Mouse (Mus musculus): ENCODE data around the gene Mapk12.

Gene Mapk12

DNA sequence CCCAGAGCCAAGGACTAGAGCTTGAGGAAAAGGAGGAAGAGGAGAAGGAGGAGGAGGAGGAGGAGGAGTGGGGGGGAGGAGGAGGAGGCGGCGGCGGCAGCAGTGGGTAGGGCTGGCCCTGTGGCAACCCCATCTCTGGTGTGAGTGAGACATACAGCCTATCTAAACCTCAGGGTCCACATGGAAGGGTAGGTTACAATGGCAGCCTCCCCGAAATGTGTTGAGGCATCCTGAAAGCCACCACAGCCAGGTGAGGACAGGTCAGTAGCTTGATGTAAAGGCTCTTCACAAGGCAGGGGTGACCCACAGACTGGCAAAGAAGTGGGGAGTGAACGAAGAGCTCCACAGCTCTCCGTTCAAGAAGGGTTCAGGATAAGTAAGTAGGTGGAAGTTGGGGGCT, 2.0 kb downstream of the Mapk12 start:
- in situ Hi-C loops (cut with MseI, MboI): no loop called here

DNA sequence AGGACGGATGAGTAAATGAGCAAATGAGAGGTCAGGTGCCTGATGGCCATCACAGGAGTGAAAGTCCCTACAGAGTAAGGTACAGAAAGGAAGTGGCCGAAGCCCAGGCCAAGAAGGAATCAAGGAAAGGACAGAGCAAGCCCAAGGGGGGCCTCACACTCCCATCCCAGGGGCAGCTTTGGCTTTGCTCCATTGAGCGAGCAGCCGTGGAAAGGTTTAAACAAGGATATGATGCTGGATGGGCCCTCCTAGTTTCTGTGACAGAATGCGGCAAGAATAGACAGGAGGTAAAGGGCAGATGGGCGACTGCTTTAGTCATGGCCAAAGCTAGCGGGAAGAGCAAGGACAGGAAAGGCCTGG, 2.5 kb downstream of the Mapk12 start:
- in situ Hi-C loops (cut with MseI, MboI): no loop called here

DNA sequence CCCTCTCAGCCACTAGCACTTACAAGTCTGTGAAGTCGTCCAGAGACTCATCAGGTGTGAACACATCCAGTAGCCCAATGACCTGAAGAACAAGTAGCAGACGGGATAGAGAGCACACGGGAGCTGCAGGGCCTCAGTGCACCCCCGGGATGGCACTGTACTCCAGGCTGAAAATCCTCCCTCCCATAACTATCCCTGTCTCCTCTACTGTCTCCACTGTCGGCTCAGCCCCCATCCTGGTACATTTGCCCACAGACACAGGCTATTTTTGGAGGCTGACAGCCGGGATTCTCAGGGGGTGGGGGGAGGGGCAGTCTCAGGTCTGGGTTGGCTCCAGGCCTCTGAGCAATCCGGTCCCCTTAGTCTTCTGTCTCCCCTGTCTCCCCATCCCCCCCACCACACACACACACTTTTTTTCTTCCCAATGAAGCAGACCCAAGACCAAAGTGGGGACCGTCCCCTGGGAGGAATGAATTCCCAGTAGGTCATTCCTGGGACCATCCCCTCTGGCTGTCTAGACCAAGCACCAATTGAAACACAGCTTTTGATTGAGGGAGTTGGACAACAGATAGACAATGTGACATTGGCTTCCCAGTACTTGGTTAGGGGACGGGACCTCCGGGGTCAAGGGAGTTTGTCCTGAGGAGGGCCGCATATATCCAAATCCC, 3.0 kb downstream of the Mapk12 start:
- in situ Hi-C loops (cut with MseI, MboI): no loop called here

DNA sequence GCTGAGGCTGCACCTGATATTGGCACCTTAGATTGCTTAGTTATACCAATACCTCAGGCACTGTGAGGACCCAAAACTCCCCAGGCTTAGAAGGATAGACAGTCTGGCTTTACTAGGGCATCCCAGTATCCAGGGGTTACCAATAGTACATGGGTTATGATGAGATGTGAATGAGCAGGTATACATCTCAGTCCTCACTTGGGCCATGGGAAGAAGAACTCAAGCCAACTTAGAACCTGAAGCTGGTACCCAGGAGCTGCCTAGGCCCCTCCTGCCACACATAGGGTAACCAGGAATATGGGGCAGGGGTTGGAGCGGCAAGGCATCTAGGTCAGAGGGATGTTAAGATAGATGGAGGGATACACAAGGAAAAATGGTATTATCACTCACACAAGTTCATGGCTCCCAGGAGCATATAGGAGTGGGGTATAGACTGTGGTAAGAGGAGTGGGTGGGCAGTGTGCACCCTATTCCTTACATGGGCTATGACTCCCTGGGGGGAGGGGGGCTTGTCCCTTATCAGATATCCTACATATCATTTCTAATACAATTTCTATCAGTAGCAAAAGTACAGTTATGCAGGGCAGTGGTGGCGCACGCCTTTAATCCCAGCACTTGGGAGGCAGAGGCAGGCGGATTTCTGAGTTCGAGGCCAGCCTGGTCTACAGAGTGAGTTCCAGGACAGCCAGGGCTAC, 3.9 kb downstream of the Mapk12 start:
- in situ Hi-C loops (cut with MseI, MboI): no loop called here

DNA sequence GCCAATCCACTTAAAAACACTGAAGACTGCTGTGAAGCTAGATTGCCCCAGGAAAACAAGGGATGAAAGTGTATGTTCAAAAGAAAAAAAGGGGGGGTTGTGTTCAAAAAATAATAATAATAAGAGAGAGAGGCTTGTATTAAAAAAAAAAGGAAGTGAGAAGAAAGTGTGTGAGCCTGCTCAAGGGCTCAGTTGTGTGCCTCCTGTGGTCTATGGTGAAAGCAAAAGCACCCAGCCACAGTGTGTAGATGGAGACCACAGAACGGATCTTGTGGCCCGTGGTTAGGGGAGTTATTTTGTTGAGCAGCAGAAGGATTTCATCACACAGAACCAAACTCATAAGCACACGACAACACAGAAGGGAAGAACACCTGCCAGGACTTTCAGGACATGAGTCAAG, 9.2 kb downstream of the Mapk12 start:
- in situ Hi-C loops (cut with MseI, MboI): no loop called here

DNA sequence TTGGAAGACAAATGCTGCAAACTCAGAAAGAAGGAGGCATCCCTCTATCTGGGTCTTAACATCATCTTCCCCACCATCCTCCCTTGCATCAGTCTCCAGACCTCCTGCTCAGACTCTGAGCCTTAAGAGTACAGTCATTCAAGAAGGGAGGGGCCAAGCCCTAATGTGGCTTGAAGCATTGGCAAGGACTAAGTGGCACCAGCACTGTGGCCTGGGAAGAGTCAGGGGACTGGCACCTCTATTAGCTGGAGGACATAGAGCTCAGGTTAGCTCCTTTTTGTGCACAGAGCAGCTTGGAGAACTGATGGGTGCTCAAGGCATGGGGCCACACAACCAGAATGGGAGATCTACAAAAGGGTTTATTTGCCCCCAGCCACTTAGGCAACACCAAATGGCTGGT, 10.3 kb downstream of the Mapk12 start:
- in situ Hi-C loops (cut with MseI, MboI): no loop called here

DNA sequence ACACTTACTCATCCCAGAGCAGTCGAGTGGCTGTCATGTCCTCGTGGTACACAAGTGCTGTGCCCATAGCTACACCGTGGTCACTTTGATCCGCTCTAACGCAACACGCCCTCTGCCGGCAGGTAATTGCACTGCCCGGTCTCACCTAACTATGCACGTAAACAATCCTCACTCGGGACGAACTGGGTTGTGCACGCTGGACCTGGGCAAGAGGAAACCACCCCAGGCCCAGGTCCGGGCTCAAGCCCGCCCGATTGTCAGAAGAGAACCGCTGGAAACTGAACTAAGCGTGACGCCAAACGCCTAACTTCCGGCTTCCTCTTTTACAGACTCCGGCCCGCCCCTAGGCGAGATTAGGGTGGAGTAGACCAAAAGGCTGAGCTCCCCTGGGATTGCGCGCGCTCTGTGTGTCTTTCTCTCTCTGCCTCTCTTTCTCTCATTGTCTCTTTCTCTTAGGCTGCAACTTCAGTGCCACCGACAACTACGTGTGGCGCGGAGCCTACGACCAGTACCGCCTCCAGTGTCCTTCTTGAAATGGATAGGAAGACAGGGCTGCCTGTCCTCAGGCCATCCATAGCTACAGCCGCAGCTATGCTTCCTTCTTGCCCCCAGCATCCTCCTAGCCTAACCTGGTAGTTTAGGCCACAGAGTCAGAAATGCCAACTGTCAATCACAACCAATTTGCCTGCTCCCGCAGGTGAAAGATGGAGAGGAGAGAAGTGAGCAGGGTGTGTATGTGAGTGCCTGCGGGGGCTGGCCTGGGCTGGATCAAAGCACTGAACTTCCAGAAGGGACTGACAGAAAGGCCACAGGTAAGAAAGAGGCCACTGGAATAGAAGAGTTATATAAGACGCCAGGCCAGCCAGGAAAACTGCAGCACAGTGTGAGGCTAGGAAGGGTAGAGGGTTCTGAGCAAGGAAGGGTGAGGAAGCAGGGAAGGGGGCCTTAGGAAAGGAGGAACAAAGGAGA, 11.8 kb downstream of the Mapk12 start, which contains the start of gene Hdac10:
Gene Hdac10 (minus strand): TSS at position 319 of the 969 bp plus-strand sequence.
- in situ Hi-C loops (cut with MseI, MboI): no loop called here

DNA sequence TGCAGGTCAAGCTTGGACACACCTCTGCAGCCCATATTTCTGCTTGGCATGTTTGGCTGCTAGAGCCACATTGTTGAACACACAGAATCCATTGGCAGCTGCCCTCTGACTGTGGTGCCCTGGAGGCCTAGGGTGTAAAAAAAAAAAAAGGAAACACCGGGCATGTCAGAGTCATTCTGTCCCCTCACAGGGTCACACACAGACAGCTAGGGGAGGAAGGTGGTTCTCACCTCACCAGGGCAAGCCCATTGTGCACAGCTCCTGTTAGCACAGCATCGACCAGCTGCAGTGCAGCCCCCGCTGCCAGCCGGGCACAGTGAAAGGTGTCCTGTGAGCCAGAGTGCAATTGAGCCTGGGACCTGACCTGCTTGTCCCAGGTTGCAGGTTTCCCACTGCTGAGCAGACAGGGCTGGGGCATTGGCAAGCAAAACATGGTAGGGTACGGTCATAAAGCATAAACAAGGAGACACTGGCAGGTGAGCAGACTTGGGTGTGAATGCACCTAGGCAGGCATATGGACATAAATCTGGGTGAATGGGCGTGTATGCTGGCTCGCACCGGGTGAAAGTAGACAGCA, 13.1 kb downstream of the Mapk12 start:
- in situ Hi-C loops (cut with MseI, MboI): no loop called here

DNA sequence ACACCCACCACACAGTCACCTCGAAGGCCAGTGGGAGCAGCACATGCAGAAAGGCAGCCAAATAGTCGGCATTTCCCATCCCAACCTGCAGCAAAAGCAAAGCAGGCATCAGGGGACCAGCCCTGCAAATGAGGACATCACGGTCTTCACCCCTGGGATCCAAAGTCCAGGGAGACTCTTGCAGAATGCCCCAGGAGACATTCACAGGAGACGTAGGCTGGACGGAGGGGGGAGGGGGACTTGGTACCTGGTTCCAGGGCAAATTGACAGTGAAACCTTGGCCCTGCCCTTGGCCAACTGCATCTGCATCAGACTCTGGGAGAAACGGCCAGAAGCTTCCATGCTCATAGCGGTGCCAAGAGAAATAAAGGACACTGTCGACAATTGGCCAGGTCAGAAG, 13.9 kb downstream of the Mapk12 start:
- in situ Hi-C loops (cut with MseI, MboI): no loop called here

DNA sequence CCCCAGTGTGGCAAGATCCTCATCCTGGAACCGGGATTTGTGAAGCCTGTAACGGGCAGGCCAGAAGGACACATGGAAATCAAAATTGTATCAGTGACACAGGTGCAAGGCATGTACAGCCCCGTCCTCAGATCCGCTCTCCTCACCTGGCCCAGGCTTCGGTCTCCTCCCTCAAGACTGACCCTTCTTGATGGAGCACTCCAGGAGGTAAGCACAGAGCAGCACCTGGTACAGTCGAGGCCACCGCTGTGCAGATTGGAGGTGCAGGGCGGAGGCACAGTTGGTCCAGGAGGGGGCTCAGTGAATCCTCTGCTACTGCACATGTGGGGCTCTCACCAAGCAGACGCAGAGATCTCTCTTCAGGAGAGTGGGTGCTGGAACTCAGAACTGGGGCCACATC, 15.2 kb downstream of the Mapk12 start:
- in situ Hi-C loops (cut with MseI, MboI): no loop called here

DNA sequence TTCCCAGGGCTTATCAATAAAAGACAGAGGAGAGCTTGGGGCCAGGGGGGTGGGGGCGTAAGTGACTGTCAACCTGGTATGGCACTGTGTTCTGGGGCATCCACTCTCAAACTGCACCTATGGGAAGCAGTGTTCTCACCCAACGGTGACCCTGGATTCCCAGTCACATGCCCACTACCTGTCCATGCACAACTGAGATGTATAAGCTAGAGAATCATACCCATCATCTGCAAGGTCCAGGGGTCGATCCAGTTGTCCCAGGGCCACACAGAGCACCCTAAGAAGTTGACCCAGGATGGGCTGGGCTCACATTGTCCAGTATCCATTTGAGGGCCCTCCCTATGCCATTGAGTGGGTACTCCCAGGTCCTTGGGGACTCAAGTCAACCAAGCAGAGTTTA, 16.2 kb downstream of the Mapk12 start:
- in situ Hi-C loops (cut with MseI, MboI): no loop called here

DNA sequence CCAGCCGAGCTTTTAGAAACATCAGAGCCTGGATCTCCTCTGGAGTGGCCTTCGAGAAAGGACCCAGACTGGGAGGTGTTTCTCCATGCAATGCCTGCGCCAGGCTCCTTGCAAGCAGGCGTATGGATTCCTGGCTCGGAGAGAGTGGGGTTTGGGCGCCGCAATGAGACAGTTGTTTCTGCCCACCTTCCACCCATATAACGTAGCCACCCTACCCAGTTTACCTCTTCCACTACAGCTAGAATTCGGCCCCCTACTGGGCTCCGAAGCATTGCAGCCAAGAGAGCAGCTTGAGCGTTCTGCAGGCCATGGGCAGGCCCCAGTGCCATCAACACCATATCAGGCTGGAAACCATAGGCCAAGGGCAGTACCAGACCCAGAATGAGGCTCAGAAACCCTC, 16.9 kb downstream of the Mapk12 start:
- in situ Hi-C loops (cut with MseI, MboI): no loop called here

DNA sequence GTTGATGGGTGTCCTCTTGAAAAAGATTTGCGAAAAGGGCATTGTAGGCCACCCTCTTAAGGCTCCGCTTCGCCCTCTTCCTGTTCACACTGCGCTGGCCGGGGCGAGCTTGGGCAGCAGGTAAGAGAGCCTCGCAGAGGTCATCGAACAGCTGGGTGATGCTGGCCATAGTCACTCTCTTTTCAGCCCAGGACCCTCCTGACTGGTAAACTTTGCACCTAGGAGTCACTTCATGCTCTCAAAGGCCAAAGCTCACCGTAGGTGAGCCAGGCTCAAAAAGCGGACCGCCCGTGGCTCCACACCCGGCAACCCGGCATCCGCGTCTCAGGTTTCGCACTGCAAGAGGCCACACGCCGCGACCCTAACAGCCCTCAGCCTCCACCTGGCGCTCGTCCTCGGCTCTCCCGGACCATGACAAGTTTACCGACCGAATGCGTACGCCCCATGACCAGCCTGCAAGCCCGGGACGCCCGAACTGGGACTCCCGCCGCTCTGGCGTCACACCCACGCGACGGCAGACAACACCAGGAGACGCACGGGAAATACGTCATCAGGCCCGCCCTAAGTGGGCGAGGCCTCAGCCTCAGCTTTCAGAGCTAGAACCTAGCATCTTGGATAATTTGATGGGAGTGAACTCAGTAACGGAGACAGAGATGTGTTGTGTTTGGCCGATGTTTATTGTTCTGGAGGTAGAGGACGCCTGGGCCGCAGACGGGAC, 17.7 kb downstream of the Mapk12 start, which contains the start of gene Tubgcp6:
Gene Tubgcp6 (minus strand): TSS at position 464 of the 718 bp plus-strand sequence.
- in situ Hi-C loops (cut with MseI, MboI): no loop called here

DNA sequence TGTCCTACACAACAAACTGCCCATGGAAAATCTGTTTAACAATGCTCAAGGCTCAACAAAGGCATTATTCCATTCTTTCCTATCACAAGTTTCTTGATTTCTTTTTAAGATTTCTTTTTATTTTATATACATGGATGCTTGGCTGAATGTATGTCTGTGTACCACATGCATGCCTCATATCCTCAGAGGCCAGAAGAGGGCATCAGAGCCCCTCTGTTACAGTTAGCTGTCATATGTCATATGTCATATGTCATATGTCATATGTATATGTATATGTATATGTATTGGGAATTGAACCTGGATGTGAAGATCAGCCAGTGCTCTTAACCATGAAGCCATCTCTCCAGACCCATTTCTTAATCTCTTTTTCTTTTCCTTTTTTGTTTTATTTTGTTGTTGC, 22.5 kb downstream of the Mapk12 start:
- in situ Hi-C loops (cut with MseI, MboI): no loop called here

DNA sequence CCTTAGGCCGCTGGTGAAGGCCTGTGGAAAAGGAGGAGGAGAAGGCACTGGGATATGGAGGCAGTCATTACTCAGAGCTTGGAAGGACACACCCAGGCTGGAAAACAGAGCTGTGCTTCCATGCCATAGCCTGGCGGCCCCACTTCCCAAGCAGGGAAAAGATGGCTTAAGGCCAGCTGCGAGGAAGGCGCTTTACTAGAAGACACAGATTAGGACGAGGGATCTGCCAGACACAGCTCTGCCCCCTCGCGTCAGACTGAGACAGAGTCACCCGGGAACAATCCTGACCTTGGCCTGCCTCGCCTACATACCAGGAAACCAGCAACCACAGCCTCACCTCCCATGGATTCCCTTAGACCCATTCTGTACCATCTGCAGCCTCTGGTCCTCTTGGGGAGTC, 30.4 kb downstream of the Mapk12 start:
- in situ Hi-C loops (cut with MseI, MboI): no loop called here

DNA sequence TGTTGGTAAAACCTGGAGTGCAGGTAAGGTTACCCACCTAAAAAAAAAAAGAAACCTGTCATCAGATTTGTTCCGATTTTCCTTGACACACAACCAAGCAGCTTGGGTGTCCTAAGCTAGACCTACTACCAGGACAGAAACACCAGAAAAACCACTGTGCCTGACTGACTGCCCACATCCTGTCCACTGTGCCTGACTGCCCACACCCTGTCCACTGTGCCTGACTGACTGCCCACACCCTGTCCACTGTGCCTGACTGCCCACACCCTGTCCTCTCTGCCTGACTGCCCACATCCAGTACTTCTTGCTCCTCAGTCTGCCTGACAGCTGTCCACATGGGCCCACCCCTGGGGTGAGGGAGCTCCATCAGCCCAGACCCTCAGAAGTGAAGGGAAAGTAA, 33.5 kb downstream of the Mapk12 start:
- in situ Hi-C loops (cut with MseI, MboI): no loop called here

DNA sequence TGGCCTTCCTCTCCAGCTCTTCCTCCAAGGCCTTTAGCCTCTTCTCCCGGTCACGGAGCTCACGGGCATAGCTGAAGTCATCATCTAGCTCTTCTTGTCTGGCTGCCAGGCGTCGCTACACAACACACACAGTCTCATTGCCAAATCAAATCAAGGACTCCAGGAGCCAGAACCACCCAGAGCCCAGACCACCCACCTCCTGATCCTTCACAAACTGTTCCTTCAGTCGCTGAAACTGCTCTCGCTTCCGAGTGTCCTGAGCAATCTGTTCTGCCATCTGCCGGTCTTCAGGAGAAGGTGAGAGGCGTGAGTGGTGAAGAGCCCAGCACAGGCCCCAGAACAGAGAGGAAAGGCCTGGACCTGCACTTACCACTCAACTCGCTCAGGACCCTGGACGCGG, 34.4 kb downstream of the Mapk12 start:
- in situ Hi-C loops (cut with MseI, MboI): no loop called here

DNA sequence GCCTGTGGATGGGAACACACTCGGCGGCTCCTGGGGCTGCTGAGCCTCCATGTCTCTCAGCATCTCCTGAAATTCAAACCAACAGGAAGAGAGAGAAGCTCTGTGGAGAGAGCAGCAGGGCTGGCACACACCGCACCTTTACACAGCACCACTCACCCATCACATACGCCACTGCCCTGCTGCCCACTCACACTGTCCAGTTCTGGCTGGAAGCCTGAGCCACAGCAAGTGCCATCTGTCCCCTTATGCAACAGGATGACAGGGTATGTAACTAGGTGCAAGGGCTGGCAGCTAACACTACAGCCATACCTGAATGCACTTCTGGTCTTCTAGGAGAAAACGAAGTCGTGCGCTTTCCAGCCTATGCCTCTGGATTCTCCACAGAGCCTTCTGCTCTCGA, 36.1 kb downstream of the Mapk12 start:
- in situ Hi-C loops (cut with MseI, MboI): no loop called here

DNA sequence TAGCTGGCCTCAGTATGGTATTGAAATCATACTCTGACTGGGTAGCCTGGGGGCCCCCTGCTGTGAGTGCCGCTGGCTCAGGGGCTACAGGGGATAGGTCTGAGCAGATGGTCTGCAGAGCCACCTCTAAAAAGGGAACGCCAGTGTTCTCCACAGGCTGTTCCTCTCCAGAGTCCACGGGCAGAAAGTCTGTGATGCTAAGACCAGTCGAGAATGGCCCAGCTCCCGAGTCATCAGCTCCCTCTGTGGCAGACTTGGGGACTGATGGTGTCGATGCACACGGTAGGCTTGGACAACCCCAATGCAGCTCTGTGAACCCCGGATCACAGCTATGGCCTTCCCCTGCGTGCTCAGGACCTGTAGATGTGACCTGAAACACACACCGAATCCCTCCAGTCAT, 36.6 kb downstream of the Mapk12 start:
- in situ Hi-C loops (cut with MseI, MboI): no loop called here

DNA sequence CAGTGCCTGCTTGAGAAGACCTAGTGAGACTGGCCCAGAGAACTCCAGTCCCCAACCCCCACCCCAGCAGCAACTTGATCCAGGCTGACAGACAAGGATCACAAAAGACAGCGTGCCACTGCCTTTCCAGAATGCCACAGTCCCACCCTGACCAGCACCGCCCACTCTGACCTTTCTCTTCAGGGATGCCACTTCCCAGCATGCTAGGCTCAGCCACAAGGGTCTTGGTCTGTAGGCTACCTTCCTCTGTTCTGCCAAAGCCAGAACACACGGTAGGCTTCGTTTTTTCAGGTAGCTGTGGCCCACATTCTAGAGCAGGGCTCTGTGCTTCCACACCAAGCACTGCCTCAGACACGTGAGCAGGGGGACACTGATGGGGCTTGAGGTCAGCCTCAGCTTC, 37.9 kb downstream of the Mapk12 start:
- in situ Hi-C loops (cut with MseI, MboI): no loop called here

DNA sequence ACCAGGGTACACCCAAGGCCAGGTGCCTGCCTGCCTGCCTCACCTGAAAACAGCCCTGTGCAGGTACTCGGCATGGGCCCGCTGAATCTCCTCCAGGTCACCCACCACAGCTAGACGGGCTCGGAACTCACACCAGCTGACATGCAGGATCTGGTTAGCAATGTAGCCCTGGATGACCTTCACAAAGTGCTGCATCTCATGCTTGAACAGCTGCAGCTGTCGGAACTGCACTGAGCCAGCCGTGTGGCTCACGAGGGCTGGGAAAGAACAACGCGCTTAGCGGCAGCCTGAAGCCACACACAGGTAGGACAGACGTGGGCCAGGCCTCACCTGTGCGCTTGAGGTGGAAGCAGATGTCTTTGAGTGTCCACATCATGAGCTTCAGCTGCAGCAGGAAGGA, 39.7 kb downstream of the Mapk12 start:
- in situ Hi-C loops (cut with MseI, MboI): no loop called here

Measured in mouse trophoblast stem cell (cell line).